Mouse (Mus musculus): ENCODE data around the gene Tbl3.

The Tbl3 gene

GRCm38 (mm10) chr17:24706982-24707800 is at the start of gene Tbl3:
Tbl3 (minus strand) TSS chr17:24707660.
- DNase-seq (ENCODE audit: low spot score in 2 of 2), result peak; percentile 95 to 96

- DNase-seq (ENCODE audit: low spot score in 2 of 2), result no peak
Observed at GRCm38 (mm10) chr17:24752415-24753394, 45.2 kb upstream of the Tbl3 start, which contains the start of gene Hs3st6. Hs3st6 (plus strand) TSS chr17:24752988.

GRCm38 (mm10) chr17:24751528-24751927 is 44.1 kb upstream of the Tbl3 start:
- no peak for DNase-seq (ENCODE audit: low spot score in 2 of 2)

GRCm38 (mm10) chr17:24746986-24747385 is 39.5 kb upstream of the Tbl3 start:
- no peak for DNase-seq (ENCODE audit: low spot score in 2 of 2)

GRCm38 (mm10) chr17:24745526-24746497 is 38.4 kb upstream of the Tbl3 start:
- peak; percentile 77 to 84 for DNase-seq (ENCODE audit: low spot score in 2 of 2)

GRCm38 (mm10) chr17:24744381-24744780 is 36.9 kb upstream of the Tbl3 start:
- no peak for DNase-seq (ENCODE audit: low spot score in 2 of 2)

GRCm38 (mm10) chr17:24743896-24744295 is 36.4 kb upstream of the Tbl3 start:
- no peak for DNase-seq (ENCODE audit: low spot score in 2 of 2)

GRCm38 (mm10) chr17:24742307-24742706 is 34.8 kb upstream of the Tbl3 start:
- no peak for DNase-seq (ENCODE audit: low spot score in 2 of 2)

- DNase-seq (ENCODE audit: low spot score in 2 of 2), result no peak
Observed at GRCm38 (mm10) chr17:24739926-24740325, 32.5 kb upstream of the Tbl3 start.

- no peak for DNase-seq (ENCODE audit: low spot score in 2 of 2)
Observed at GRCm38 (mm10) chr17:24738238-24738637, 30.8 kb upstream of the Tbl3 start.

GRCm38 (mm10) chr17:24737135-24737810 is 29.8 kb upstream of the Tbl3 start:
- DNase-seq (ENCODE audit: low spot score in 2 of 2), result no peak

- DNase-seq (ENCODE audit: low spot score in 2 of 2), result peak; percentile 60 to 79
Observed at GRCm38 (mm10) chr17:24736330-24737051, 29.0 kb upstream of the Tbl3 start, which contains the start of gene Msrb1. Msrb1 (plus strand) TSS chr17:24736642.

- DNase-seq (ENCODE audit: low spot score in 2 of 2), result no peak
Observed at GRCm38 (mm10) chr17:24735446-24735845, 28.0 kb upstream of the Tbl3 start.

- DNase-seq (ENCODE audit: low spot score in 2 of 2), result no peak
Observed at GRCm38 (mm10) chr17:24734513-24734912, 27.1 kb upstream of the Tbl3 start.

- no peak for DNase-seq (ENCODE audit: low spot score in 2 of 2)
Observed at GRCm38 (mm10) chr17:24733434-24734050, 26.1 kb upstream of the Tbl3 start.

- no peak for DNase-seq (ENCODE audit: low spot score in 2 of 2)
Observed at GRCm38 (mm10) chr17:24732233-24732935, 24.9 kb upstream of the Tbl3 start.

GRCm38 (mm10) chr17:24730787-24731186 is 23.3 kb upstream of the Tbl3 start:
- DNase-seq (ENCODE audit: low spot score in 2 of 2), result no peak

- DNase-seq (ENCODE audit: low spot score in 2 of 2), result no peak
Observed at GRCm38 (mm10) chr17:24729067-24729466, 21.6 kb upstream of the Tbl3 start.

- DNase-seq (ENCODE audit: low spot score in 2 of 2), result no peak
Observed at GRCm38 (mm10) chr17:24728184-24728583, 20.7 kb upstream of the Tbl3 start.

All from cerebellum, postnatal 4 days (tissue).